ENCODE assay signal across 32 mouse cellular contexts in genomic region chr10:92995186-92995585, GRCm38 (mm10).
"Had no signal": no experiment of that assay in that cellular context is flagged by ENCODE, and none has a peak within 500 bp of the region (broad histone marks: within the 10 kb centered on the region; RNA-seq: fewer than 3 reads in every experiment).

No protein-coding gene starts in this region.

- H3K9me3 ChIP-seq: limb, embryonic 10.5 days; limb, embryonic 12.5 days; limb, embryonic 13.5 days; limb, embryonic 15.5 days; liver, embryonic 12.5 days; liver, embryonic 13.5 days; liver, embryonic 15.5 days; lung, embryonic 15.5 days; megakaryocyte, embryonic 14.5 days; midbrain, embryonic 10.5 days; midbrain, embryonic 12.5 days; midbrain, embryonic 13.5 days; midbrain, embryonic 15.5 days; neural tube, embryonic 12.5 days had no signal

- H3K9ac ChIP-seq: limb, embryonic 12.5 days; limb, embryonic 13.5 days; limb, embryonic 15.5 days; liver, embryonic 12.5 days; liver, embryonic 13.5 days; liver, embryonic 14.5 days; liver, embryonic 15.5 days; liver, postnatal 0 days; lung, embryonic 14.5 days; lung, embryonic 15.5 days; midbrain, embryonic 12.5 days; midbrain, embryonic 13.5 days; midbrain, embryonic 15.5 days; neural tube, embryonic 12.5 days had no signal

- H3K4me3 ChIP-seq: limb, embryonic 10.5 days; limb, embryonic 12.5 days; limb, embryonic 13.5 days; limb, embryonic 15.5 days; liver, embryonic 12.5 days; liver, embryonic 13.5 days; liver, embryonic 15.5 days; lung, embryonic 15.5 days; megakaryocyte, embryonic 14.5 days; midbrain, embryonic 10.5 days; midbrain, embryonic 12.5 days; midbrain, embryonic 13.5 days; midbrain, embryonic 15.5 days; myocyte; neural tube, embryonic 12.5 days had no signal

- H3K4me2 ChIP-seq: limb, embryonic 12.5 days; limb, embryonic 13.5 days; limb, embryonic 15.5 days; liver, embryonic 11.5 days; liver, embryonic 12.5 days; liver, embryonic 13.5 days; liver, embryonic 15.5 days; lung, embryonic 14.5 days; lung, embryonic 15.5 days; midbrain, embryonic 11.5 days; midbrain, embryonic 12.5 days; midbrain, embryonic 13.5 days; midbrain, embryonic 15.5 days; neural tube, embryonic 12.5 days had no signal

- H3K27ac ChIP-seq: limb, embryonic 10.5 days; limb, embryonic 12.5 days; limb, embryonic 13.5 days; limb, embryonic 15.5 days; liver, embryonic 12.5 days; liver, embryonic 13.5 days; liver, embryonic 14.5 days; liver, embryonic 15.5 days; lung, embryonic 15.5 days; macrophage; midbrain, embryonic 10.5 days; midbrain, embryonic 12.5 days; midbrain, embryonic 13.5 days; midbrain, embryonic 15.5 days; neural tube, embryonic 12.5 days had no signal

- ATAC-seq: liver, embryonic 12.5 days; liver, postnatal 0 days; lung, postnatal 0 days; midbrain, embryonic 13.5 days; midbrain, embryonic 15.5 days; midbrain, embryonic 16.5 days had no signal

- H3K27me3 ChIP-seq: limb, embryonic 12.5 days; limb, embryonic 13.5 days; limb, embryonic 15.5 days; liver, embryonic 12.5 days; liver, embryonic 13.5 days; liver, embryonic 15.5 days; lung, embryonic 15.5 days; megakaryocyte, embryonic 14.5 days; midbrain, embryonic 12.5 days; midbrain, embryonic 13.5 days; midbrain, embryonic 15.5 days; neural tube, embryonic 12.5 days had no signal

- DNase-seq: left cerebral cortex, postnatal 4 days; liver; liver, embryonic 13.5 days; liver, postnatal 0 days; lung, adult 18-20 months; lung, adult 2 months; lung, embryonic 14.5 days; lung, postnatal 10 days; lung, postnatal 14 days; lung, postnatal 36 days; lung, postnatal 4 days; midbrain, embryonic 14.5 days had no signal

- H3K4me1 ChIP-seq: limb, embryonic 10.5 days; limb, embryonic 12.5 days; limb, embryonic 13.5 days; limb, embryonic 15.5 days; liver, embryonic 12.5 days; liver, embryonic 13.5 days; liver, embryonic 15.5 days; lung, embryonic 15.5 days; megakaryocyte, embryonic 14.5 days; midbrain, embryonic 10.5 days; midbrain, embryonic 12.5 days; midbrain, embryonic 13.5 days; midbrain, embryonic 15.5 days; neural tube, embryonic 12.5 days had no signal

- H3K36me3 ChIP-seq: limb, embryonic 10.5 days; limb, embryonic 12.5 days; limb, embryonic 13.5 days; limb, embryonic 15.5 days; liver, embryonic 12.5 days; liver, embryonic 13.5 days; liver, embryonic 15.5 days; lung, embryonic 15.5 days; midbrain, embryonic 10.5 days; midbrain, embryonic 12.5 days; midbrain, embryonic 13.5 days; midbrain, embryonic 15.5 days; neural tube, embryonic 12.5 days had no signal
